Mouse (Mus musculus): ENCODE measurements around the gene Lrrc71. TPM values are rescaled to one million over a fixed set of nuclear protein-coding genes. Genes with fewer than 3 reads are reported as not detected.

Lrrc71 gene
- polyA plus RNA-seq, 1 experiment: 0.08 TPM

DNA sequence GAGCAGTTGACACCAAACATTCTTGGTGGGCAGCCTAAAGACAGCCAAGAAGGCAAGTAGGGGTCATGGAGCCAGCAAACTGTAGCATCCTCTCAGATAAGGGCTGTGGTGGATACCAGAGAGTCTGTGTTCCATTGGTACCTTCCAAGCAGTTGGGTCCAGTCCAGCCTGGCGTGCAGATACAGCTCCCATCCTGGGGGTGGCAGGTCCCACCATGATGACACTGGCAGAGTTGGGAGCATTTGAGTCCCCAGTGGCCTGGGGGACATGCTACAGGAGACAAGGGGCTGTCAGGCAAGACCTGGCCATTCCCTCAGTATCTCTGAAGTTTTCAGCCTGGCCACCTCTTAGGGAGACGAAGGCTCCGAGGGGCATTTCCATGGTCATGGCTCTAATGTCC lies 4.1 kb upstream of the Lrrc71 start:
- Histone ChIP-seq H3K79me2 (ENCODE audit: control insufficient read depth, insufficient read depth) (no peaks in the 10 kb centered on the region), H3K27me3 (ENCODE audit: control insufficient read depth, insufficient read depth, insufficient read length) (peaks cover 9% of the 10 kb centered on the region), H3ac (ENCODE audit: control insufficient read depth, insufficient read length, low read depth) (no peak overlapping the region), H3K4me3 (ENCODE audit: insufficient read depth, poor library complexity, severe bottlenecking) (no peak overlapping the region), H3K36me3 (ENCODE audit: control insufficient read depth, insufficient read depth) (no peaks in the 10 kb centered on the region), H3K79me3 (ENCODE audit: low read depth) (no peaks in the 10 kb centered on the region)
- no peak for TF ChIP-seq CEBPB (IDR thresholded peaks at IDR 0.05; ENCODE audit: low read depth)
- no peak for TF ChIP-seq USF1 (IDR thresholded peaks at IDR 0.05; ENCODE audit: low read depth)
- TF ChIP-seq MAX (IDR thresholded peaks at IDR 0.05): no peak
- TF ChIP-seq FOSL1 (IDR thresholded peaks at IDR 0.05; ENCODE audit: insufficient read depth, low read length, poor library complexity, severe bottlenecking): no peak
- no peak for TF ChIP-seq CTCF (IDR thresholded peaks at IDR 0.05; ENCODE audit: control insufficient read depth, insufficient read depth, insufficient read length)
- no peak for TF ChIP-seq MYOG (IDR thresholded peaks at IDR 0.05; ENCODE audit: control insufficient read depth, extremely low read depth, insufficient read length)
- no peak for TF ChIP-seq MYOD1 (IDR thresholded peaks at IDR 0.05; ENCODE audit: control insufficient read depth, insufficient read length, low read depth)

DNA sequence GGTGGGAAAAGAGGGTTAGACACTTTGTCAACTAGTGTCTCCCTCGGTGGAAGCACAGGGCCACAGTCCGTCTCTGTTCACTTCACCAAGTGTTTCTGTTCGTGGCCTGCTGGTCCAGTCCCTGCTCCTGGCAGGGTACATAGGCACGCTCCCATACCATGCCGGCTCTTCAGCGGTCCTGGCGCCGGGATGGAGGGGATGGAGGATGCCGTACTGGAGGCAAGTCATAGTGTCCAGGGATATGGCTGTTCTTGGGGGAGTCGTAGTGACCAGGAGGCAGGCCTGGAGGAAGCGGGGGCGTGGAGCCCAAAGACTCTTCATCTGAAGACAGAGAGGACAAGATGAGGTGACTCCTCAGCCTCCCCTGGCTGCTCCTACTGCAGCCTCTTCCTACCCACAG lies 1.6 kb upstream of the Lrrc71 start:
- H3K4me3 ChIP-seq (ENCODE audit: insufficient read depth, poor library complexity, severe bottlenecking): no peak overlapping the region
- peaks cover 18% of the 10 kb centered on the region for H3K27me3 ChIP-seq (ENCODE audit: control insufficient read depth, insufficient read depth, insufficient read length)
- TF ChIP-seq MYOG (IDR thresholded peaks at IDR 0.05; ENCODE audit: control insufficient read depth, extremely low read depth, insufficient read length) (no peak), CTCF (IDR thresholded peaks at IDR 0.05; ENCODE audit: control insufficient read depth, insufficient read depth, insufficient read length) (no peak), USF1 (IDR thresholded peaks at IDR 0.05; ENCODE audit: low read depth) (no peak), FOSL1 (IDR thresholded peaks at IDR 0.05; ENCODE audit: insufficient read depth, low read length, poor library complexity, severe bottlenecking) (no peak), MAX (IDR thresholded peaks at IDR 0.05) (no peak), CEBPB (IDR thresholded peaks at IDR 0.05; ENCODE audit: low read depth) (no peak), MYOD1 (IDR thresholded peaks at IDR 0.05; ENCODE audit: control insufficient read depth, insufficient read length, low read depth) (no peak)
- no peaks in the 10 kb centered on the region for H3K36me3 ChIP-seq (ENCODE audit: control insufficient read depth, insufficient read depth)
- H3K79me2 ChIP-seq (ENCODE audit: control insufficient read depth, insufficient read depth): no peaks in the 10 kb centered on the region
- no peaks in the 10 kb centered on the region for H3K79me3 ChIP-seq (ENCODE audit: low read depth)
- no peak overlapping the region for H3ac ChIP-seq (ENCODE audit: control insufficient read depth, insufficient read length, low read depth)

DNA sequence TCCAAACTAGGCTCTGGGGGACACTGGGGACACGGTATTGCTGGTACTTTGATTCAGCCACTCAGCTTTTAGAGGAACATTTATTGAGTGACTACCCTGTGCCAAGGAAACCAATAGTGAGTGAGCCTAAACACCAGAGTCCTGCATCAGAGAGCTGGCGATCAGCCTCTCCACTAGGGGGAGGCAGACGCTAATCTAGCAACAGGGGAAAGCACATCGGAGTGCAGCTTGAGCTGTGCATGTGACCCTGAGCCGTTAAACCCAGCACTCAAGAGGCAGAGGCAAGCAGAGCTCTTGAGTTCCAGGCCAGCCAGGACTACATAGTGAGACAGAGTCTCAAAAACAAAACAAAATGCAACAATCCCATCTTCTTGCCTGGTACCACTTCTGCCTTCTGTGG lies 611 bp upstream of the Lrrc71 start:
- H3K79me2 ChIP-seq (ENCODE audit: control insufficient read depth, insufficient read depth): no peaks in the 10 kb centered on the region
- TF ChIP-seq CTCF (IDR thresholded peaks at IDR 0.05; ENCODE audit: control insufficient read depth, insufficient read depth, insufficient read length) (peak; percentile 45), USF1 (IDR thresholded peaks at IDR 0.05; ENCODE audit: low read depth) (peak; percentile 35), MYOD1 (IDR thresholded peaks at IDR 0.05; ENCODE audit: control insufficient read depth, insufficient read length, low read depth) (no peak), MAX (IDR thresholded peaks at IDR 0.05) (no peak), MYOG (IDR thresholded peaks at IDR 0.05; ENCODE audit: control insufficient read depth, extremely low read depth, insufficient read length) (no peak)
- H3K79me3 ChIP-seq (ENCODE audit: low read depth): no peaks in the 10 kb centered on the region
- H3K27me3 ChIP-seq (ENCODE audit: control insufficient read depth, insufficient read depth, insufficient read length): peaks cover 15% of the 10 kb centered on the region
- no peak overlapping the region for H3ac ChIP-seq (ENCODE audit: control insufficient read depth, insufficient read length, low read depth)
- no peaks in the 10 kb centered on the region for H3K36me3 ChIP-seq (ENCODE audit: control insufficient read depth, insufficient read depth)
- H3K4me3 ChIP-seq (ENCODE audit: insufficient read depth, poor library complexity, severe bottlenecking): no peak overlapping the region

DNA sequence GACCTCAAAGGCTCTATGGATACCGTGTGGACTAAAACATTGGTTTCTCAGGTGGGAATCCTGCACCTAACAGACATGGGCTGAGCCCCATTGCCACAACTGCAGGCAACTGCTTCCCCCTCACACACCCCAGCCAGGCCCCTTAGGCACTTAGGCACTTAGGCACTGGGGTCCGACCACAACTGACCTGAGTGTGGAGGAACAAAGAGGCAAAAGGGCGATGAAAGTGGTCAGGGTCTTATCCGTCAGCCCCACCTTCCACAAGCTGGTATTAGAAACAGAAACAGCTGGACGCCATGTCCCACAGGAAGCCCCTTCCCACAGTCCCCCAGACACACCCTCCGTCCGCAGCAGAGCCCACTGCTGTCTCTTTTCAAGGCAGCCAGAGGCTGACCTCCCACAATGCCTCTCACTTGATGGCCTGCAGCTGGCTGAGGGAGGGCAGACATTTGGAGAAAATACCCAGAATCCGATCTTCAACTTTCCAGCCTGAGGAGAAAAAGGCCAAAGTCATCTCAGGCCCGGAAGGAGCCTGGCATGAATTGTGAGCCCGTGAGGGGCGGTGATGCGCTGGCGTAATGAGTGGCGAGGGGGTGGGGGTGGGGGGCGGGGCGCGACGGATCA lies 3.3 kb downstream of the Lrrc71 start:
- H3K27me3 ChIP-seq (ENCODE audit: control insufficient read depth, insufficient read depth, insufficient read length): peaks cover 10% of the 10 kb centered on the region
- no peak for TF ChIP-seq MYOD1 (IDR thresholded peaks at IDR 0.05; ENCODE audit: control insufficient read depth, insufficient read length, low read depth)
- TF ChIP-seq MAX (IDR thresholded peaks at IDR 0.05): no peak
- TF ChIP-seq CTCF (IDR thresholded peaks at IDR 0.05; ENCODE audit: control insufficient read depth, insufficient read depth, insufficient read length): no peak
- TF ChIP-seq FOSL1 (IDR thresholded peaks at IDR 0.05; ENCODE audit: insufficient read depth, low read length, poor library complexity, severe bottlenecking): no peak
- TF ChIP-seq USF1 (IDR thresholded peaks at IDR 0.05; ENCODE audit: low read depth): no peak
- TF ChIP-seq CEBPB (IDR thresholded peaks at IDR 0.05; ENCODE audit: low read depth): no peak
- TF ChIP-seq MYOG (IDR thresholded peaks at IDR 0.05; ENCODE audit: control insufficient read depth, extremely low read depth, insufficient read length): no peak
- H3K36me3 ChIP-seq (ENCODE audit: control insufficient read depth, insufficient read depth): no peaks in the 10 kb centered on the region
- H3K79me2 ChIP-seq (ENCODE audit: control insufficient read depth, insufficient read depth): no peaks in the 10 kb centered on the region
- no peak overlapping the region for H3ac ChIP-seq (ENCODE audit: control insufficient read depth, insufficient read length, low read depth)
- no peaks in the 10 kb centered on the region for H3K79me3 ChIP-seq (ENCODE audit: low read depth)
- H3K4me3 ChIP-seq (ENCODE audit: insufficient read depth, poor library complexity, severe bottlenecking): no peak overlapping the region

DNA sequence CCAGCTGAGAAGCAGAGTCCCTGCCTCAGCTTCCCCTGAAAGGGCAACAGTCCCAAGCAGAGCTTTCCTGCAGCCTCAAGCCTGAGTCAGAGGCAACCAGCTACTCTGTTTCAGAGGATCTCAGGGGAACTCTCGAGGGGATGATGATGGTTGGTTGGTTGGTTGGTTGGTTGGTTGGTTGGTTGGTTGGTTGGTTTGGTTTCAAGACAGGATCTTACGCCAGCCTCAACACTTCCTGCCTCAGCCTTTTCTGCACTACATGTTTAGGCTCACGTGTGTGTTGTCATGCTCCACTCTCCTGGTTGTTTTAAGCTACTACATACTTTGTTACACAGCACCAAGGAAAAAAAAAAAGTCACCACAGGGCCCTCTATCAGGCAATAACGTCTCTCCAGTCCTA lies 4.5 kb downstream of the Lrrc71 start:
- Histone ChIP-seq H3K36me3 (ENCODE audit: control insufficient read depth, insufficient read depth) (no peaks in the 10 kb centered on the region), H3K4me3 (ENCODE audit: insufficient read depth, poor library complexity, severe bottlenecking) (no peak overlapping the region), H3K79me3 (ENCODE audit: low read depth) (no peaks in the 10 kb centered on the region), H3K79me2 (ENCODE audit: control insufficient read depth, insufficient read depth) (no peaks in the 10 kb centered on the region), H3K27me3 (ENCODE audit: control insufficient read depth, insufficient read depth, insufficient read length) (peaks cover 10% of the 10 kb centered on the region), H3ac (ENCODE audit: control insufficient read depth, insufficient read length, low read depth) (no peak overlapping the region)
- no peak for TF ChIP-seq CEBPB (IDR thresholded peaks at IDR 0.05; ENCODE audit: low read depth)
- no peak for TF ChIP-seq MAX (IDR thresholded peaks at IDR 0.05)
- no peak for TF ChIP-seq MYOD1 (IDR thresholded peaks at IDR 0.05; ENCODE audit: control insufficient read depth, insufficient read length, low read depth)
- TF ChIP-seq MYOG (IDR thresholded peaks at IDR 0.05; ENCODE audit: control insufficient read depth, extremely low read depth, insufficient read length): no peak
- no peak for TF ChIP-seq CTCF (IDR thresholded peaks at IDR 0.05; ENCODE audit: control insufficient read depth, insufficient read depth, insufficient read length)
- no peak for TF ChIP-seq FOSL1 (IDR thresholded peaks at IDR 0.05; ENCODE audit: insufficient read depth, low read length, poor library complexity, severe bottlenecking)
- no peak for TF ChIP-seq USF1 (IDR thresholded peaks at IDR 0.05; ENCODE audit: low read depth)

DNA sequence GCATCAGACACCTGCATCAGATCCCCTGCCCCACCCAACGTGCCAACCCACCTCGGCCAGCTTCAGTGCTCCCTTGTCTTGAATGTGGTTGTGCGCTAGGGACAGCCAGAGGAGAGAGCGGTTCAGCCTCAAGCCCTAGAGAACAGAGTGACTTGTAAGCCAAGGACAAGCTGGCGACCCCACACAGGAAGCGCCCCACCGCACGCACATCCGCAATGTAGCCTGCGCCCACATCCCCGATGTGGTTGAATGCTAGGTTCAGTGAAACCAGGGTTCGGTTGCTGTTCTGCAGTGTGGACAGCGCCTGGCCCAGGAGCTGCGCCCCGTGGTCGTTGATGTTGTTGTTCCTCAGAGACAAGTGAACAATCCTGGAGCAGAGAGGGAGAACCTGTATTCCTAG lies 5.7 kb downstream of the Lrrc71 start:
- Histone ChIP-seq H3K36me3 (ENCODE audit: control insufficient read depth, insufficient read depth) (no peaks in the 10 kb centered on the region), H3K79me3 (ENCODE audit: low read depth) (no peaks in the 10 kb centered on the region), H3K4me3 (ENCODE audit: insufficient read depth, poor library complexity, severe bottlenecking) (no peak overlapping the region), H3K27me3 (ENCODE audit: control insufficient read depth, insufficient read depth, insufficient read length) (peaks cover 10% of the 10 kb centered on the region), H3ac (ENCODE audit: control insufficient read depth, insufficient read length, low read depth) (no peak overlapping the region), H3K79me2 (ENCODE audit: control insufficient read depth, insufficient read depth) (no peaks in the 10 kb centered on the region)
- TF ChIP-seq MYOG (IDR thresholded peaks at IDR 0.05; ENCODE audit: control insufficient read depth, extremely low read depth, insufficient read length) (no peak), CTCF (IDR thresholded peaks at IDR 0.05; ENCODE audit: control insufficient read depth, insufficient read depth, insufficient read length) (no peak), CEBPB (IDR thresholded peaks at IDR 0.05; ENCODE audit: low read depth) (no peak), MAX (IDR thresholded peaks at IDR 0.05) (no peak), FOSL1 (IDR thresholded peaks at IDR 0.05; ENCODE audit: insufficient read depth, low read length, poor library complexity, severe bottlenecking) (no peak)

Measured in C2C12 (cell line).